Mouse (Mus musculus) kidney, adult 9 months (tissue): ENCODE results near the gene Akr1b3.

Experiments
- DNase-seq: peaks from one replicate; pipeline ENCODE4 v3.0.0; 2022

Gene Akr1b3

GRCm38 (mm10) chr6:34318636-34319035 lies 1.4 kb upstream of the Akr1b3 start:
- no peak for DNase-seq

GRCm38 (mm10) chr6:34318172-34318571 lies 894 bp upstream of the Akr1b3 start:
- peak; percentile 39 for DNase-seq

DNA sequence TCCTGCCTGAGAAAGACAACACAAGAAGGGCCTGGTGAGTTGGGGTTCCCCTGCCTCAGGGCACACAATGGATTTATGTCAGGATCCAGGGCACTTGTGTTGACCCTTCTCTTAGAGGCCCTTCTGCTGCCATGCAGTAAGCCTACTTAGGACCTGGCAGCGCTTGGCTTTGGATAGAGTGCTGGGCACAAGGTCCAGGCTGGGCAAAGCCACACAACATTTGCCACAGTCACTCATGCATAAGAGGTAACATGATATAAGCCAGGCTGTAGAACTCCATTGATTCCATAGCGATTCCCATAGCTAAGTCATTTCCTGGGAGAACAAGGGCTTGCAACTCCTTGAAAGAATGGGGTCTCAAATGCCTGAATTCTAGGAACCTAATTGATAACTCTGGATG lies 3.4 kb downstream of the Akr1b3 start:
- DNase-seq: peak; percentile 55

- DNase-seq: no peak
Measured at GRCm38 (mm10) chr6:34313386-34313785, 3.9 kb downstream of the Akr1b3 start.

DNA sequence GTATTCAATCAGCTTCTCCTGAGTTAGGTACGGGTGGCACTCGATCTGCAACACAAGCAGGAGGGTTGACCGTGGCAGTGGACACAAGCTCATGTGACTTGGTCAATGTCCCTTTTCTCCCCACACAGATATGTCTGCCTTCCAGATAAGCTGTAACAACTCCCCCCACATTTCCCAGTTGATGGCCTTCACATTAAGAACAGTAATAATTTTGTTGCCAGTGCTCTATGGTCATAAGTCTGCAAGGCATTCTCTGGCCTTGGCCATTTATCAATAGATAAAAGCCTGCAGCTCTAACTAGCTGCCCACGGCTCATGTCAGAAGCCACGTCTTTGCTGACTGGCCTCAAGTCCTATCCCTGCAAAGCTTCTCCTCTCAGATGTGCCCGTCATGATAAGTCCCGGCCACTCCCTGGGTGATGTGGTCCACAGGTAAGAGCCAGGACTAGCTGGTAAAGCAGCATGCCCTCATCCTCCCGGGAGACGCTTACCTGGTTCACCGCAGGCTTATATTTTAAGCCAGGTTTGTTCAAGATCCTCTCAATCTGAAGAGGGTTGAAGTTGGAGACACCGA lies 7.2 kb downstream of the Akr1b3 start:
- DNase-seq: no peak

GRCm38 (mm10) chr6:34309526-34309925 lies 7.8 kb downstream of the Akr1b3 start:
- DNase-seq: peak; percentile 67

DNA sequence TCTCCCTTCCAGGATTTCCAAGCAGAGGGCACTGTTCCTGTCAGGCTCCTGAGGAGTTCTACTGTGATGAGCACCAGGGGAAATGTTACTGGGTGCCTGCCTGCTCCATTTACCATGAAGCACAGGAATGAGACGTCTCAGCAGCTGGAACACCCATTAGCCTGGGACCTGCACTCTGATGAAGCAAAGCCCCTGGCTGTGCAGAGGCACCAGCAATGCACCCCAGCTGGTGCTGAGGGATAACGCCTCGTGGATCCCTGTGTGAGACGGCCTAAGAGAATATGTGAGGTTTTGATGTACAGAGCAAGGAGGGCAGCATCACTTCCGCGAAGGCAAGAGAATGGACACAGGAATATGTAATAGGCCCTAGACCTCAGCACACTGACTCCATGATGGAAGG lies 10.5 kb downstream of the Akr1b3 start:
- DNase-seq: peak; percentile 20

- DNase-seq: peak; percentile 73
Measured at GRCm38 (mm10) chr6:34304675-34305241, 12.5 kb downstream of the Akr1b3 start.

DNA sequence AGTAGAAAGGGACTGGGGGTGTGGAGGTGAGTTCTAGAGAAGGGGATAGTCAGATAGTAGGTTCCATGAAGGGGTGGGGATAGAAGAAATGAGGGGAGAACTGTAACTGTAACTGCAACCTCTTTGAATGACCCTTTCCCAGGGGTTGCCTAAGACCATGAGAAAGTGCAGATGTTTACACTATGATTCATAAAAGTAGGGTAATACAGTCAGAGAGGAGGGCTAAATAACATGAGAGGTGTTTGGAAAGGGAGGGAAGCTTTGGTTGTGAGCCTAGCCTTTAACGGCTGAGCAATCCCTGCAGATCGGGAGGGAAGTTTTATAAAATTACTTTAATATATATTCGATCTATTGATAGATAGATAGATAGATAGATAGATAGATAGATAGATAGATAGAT lies 20.2 kb downstream of the Akr1b3 start:
- no peak for DNase-seq

DNA sequence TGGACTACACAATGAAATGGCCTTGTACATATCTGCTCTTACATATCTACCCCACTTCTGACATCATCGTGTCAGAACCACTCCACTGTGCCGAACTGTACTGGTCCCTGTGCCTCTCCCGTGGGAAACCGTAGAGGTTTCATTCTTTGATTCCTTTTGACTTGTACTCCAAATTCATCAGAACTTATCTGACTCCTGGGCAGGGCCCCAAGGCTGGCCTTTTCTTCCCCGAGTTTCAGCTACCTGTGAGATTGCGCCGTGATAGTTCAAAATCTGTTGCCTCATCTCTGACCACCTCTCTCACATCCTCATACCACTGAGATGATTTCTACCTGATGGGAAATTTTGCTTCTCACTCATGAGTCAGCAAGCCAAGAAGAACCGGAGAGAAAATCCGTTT lies 21.8 kb downstream of the Akr1b3 start:
- DNase-seq: no peak

DNA sequence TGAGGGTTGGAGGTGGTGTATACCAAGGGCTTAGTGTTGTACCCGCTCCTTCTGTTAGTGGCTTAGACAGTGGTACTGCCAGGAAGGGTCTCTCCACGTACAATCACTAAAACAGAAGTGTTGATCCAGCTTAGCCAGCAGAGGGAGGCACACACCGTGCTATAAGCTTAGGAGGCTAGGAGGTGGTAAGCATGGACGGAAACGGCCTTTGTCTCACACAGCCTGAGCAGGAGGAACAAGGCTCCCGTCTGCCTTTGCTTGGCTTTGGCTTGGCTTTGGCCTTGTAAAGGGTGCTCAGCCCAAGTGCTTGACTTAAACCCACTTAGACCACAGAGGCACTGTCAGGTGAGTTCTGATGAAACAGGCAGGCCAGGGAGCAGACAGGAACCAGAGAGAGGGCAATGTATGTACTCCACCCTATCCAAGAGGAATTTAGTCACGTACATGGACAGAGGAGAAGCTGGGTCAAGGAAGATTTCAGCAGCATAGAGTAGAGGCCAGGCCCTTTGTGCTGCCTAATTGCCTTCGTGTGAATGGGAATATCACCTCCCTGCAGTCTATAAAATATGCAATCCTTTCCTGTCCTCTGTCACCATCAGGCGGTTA lies 24.3 kb downstream of the Akr1b3 start:
- DNase-seq: peak; percentile 71

DNA sequence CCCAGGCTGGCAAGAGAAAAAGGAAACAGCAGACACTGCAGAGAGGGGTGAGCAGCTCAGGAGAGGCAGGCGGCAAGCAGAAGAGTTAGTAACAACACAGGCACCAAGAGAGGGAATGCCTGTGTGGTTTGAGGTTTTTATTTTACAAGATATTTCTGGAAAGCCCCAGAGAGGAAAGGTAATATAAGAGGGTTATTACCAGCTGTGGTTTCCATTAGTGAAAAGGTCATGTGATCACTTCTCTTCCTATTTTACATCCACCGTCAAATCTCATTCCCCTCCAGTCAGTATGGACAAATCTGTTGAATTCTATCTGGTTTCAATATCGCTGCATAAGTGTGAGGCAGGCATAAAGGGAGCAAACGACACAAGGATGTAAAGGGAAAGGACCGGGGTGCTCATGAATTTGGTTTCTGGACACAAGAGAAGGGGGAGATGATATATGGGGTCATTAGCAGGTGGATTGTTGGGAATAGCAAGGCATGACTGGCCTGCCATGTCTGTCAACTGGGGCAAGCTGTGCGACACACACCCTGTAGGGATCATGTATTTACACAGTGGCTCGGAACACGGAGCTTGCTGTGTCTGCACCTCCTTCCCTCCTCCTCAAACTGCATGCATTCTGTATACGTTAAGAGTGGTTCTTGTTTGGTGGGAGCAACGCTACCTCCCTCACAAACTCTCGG lies 24.9 kb downstream of the Akr1b3 start:
- DNase-seq: no peak

GRCm38 (mm10) chr6:34290681-34291080 lies 26.6 kb downstream of the Akr1b3 start:
- DNase-seq: no peak

- DNase-seq: no peak
Measured at GRCm38 (mm10) chr6:34290091-34290490, 27.2 kb downstream of the Akr1b3 start.

DNA sequence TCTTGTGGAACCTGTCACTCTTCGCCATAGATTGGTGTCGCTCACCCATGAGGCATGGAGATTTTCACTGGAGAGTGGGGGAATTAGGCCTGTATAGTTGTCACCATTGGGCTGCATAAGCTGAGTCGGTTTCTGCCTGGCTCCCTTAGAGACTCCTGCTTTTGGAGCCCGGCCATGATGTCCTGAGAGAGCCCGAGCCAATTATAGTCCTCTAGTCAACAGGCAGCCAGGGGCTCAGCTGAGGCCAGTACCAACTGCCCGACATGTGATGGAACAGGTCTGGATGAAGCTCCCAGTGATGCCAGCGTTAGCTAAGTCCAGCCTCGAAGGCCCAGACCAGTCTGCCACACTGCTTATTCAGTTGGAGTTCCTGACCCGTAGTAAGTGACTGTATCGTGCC lies 29.2 kb downstream of the Akr1b3 start:
- no peak for DNase-seq

DNA sequence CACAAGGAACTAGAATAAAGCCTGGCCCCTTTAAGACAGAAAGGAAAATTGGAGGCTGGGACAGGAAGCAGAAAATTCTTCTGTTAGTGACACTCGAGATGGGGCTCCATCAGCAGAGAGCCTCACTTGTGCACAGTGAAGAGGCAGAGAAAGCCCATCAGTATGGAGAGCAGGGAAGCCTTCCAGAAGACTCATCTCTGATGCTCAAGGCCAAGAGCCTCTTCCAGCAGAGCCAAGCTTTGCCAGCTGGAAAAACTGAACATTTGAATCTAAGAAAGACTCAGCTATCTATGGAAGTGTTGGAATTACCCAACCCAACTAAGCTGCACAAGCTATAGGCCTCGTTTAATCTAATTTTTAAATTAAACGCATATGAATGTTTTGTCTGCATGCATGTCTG lies 30.4 kb downstream of the Akr1b3 start:
- no peak for DNase-seq

- no peak for DNase-seq
Measured at GRCm38 (mm10) chr6:34278385-34278784, 38.9 kb downstream of the Akr1b3 start.

DNA sequence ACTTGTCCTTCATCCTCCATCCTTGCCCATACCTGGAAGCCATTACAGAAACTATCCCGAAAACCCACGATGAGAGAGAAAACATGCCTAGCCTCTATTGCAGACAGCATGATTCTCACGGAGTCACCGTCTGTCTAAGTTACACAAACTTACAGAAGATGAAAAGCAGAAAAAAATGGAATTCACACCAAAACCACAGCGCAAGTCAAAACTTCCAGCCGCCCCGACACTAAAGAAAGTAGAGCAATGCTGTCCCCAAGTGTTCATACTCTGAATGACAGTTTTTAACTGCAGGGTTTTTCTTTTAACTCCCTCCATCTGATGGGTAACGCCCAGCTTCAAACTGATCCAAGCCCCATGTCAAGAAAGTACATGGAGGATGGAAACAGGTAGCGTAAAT lies 39.6 kb downstream of the Akr1b3 start:
- DNase-seq: peak; percentile 68

DNA sequence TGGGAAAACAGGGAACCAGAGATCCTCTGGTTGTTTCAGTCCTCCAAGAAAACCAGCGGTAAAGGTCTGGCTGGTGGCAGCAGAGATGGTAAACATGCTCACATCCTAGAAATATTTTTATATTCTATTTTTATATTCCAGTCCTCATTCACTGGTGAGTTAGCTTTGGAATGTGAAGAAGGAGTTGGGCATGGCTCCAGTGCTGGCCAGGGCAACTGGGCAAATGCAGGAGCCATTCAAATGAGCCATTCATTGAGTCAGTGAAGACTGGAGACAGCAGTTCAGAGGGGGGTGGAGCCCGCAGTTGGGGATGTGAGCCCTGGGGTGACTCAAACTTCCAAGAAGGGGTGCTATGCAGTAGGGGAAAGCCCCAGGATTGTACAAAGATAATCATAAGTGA lies 42.9 kb downstream of the Akr1b3 start:
- no peak for DNase-seq

DNA sequence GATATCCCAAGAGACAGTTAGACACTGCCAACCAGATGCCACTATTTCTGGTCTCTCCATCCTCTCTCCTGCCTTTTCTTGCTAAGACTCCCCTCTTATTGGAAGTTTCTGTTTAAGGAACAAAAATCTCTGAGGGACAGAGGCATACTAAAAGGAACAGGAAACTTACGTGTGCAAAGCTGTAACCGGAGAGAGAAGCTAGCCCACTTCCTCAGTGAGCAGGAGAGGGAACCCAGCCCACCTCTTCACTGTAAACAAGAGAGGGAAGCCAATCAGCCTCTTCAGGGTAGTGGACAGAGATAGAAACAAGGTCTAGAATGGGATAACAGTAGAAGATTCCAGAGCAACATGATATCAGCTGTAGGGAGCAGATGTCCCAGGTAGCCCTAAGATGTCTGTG lies 44.2 kb downstream of the Akr1b3 start:
- DNase-seq: no peak

- no peak for DNase-seq
Measured at GRCm38 (mm10) chr6:34272462-34272861, 44.8 kb downstream of the Akr1b3 start.

DNA sequence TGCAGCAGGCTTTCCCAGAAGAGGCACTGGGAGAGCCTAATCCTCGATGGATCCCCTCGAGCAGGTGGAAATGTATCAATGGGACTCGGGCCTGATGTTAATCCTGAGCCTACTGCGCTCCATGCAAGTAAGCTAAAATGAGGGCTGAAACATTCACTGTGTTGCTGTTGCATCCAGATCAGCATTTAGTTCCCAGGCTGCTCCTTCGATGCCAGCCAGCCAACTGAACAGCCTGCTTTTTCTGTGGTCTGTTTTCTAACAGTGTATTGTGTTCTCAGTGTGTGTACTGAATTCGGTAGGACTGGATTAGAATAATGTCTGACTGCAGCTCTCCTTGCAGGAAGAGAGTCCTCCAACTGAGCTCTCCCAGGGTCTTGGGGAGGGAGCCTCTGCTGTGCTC lies 46.6 kb downstream of the Akr1b3 start:
- DNase-seq: no peak

GRCm38 (mm10) chr6:34258546-34258945 lies 58.7 kb downstream of the Akr1b3 start:
- DNase-seq: no peak
